Mouse (Mus musculus) stomach, postnatal 0 days (tissue): ENCODE measurements around the gene Ncam1. TPM values are rescaled to one million over a fixed set of nuclear protein-coding genes. Genes with fewer than 3 reads are reported as not detected.

Source experiments
- ATAC-seq: fragments of 200-750 bp; cut with Nextera tagmentation; 2 replicates; pipeline ENCODE4 v1.8.0; 2017; ENCODE audit not compliant: low FRiP score, low TSS enrichment
- DNase-seq: peaks from one replicate; pipeline ENCODE4 v3.0.0-alpha.2; 2016; ENCODE audit warnings: low spot score
- H3K27ac ChIP-seq: fragments of 300-500 bp; sonication (generic); replicated peaks from 2 replicates; pipeline ENCODE4 v1.5.1; 2014; ENCODE audit warnings: mild to moderate bottlenecking, control low read depth
- H3K27me3 ChIP-seq: fragments of 300-500 bp; sonication (generic); 2 replicates; pipeline ENCODE4 v1.6.1; 2014; ENCODE audit warnings: low read length; ENCODE audit not compliant: control insufficient read depth, insufficient read depth
- H3K36me3 ChIP-seq: fragments of 300-500 bp; sonication (generic); 2 replicates; pipeline ENCODE4 v1.6.1; 2014; ENCODE audit warnings: low read length, mixed read lengths; ENCODE audit not compliant: control insufficient read depth, insufficient read depth
- H3K4me1 ChIP-seq: fragments of 300-500 bp; sonication (generic); replicated peaks from 2 replicates; pipeline ENCODE4 v1.6.1; 2014; ENCODE audit warnings: antibody characterized with exemption; ENCODE audit not compliant: control insufficient read depth, insufficient read depth
- H3K4me2 ChIP-seq: fragments of 300-500 bp; sonication (generic); replicated peaks from 2 replicates; pipeline ENCODE4 v1.6.1; 2014; ENCODE audit warnings: low read depth, mild to moderate bottlenecking, control low read depth, moderate library complexity
- H3K4me3 ChIP-seq: fragments of 300-500 bp; sonication (generic); 2 replicates; pipeline ENCODE4 v1.5.1; 2014; ENCODE audit warnings: low read depth, low read length, control low read depth
- H3K9ac ChIP-seq: fragments of 300-500 bp; sonication (generic); 2 replicates; pipeline ENCODE4 v1.6.1; 2014; ENCODE audit warnings: mild to moderate bottlenecking, low read length, control low read depth, mixed read lengths
- H3K9me3 ChIP-seq: fragments of 300-500 bp; sonication (generic); 2 replicates; pipeline ENCODE4 v1.6.1; 2016; ENCODE audit warnings: low read length; ENCODE audit not compliant: control insufficient read depth
- CTCF ChIP-seq: IDR thresholded peaks from 2 replicates; pipeline ENCODE4 v1.5.1; 2016; ENCODE audit warnings: antibody characterized with exemption, low read depth, mild to moderate bottlenecking, moderate library complexity
- EP300 ChIP-seq: optimal IDR thresholded peaks from 2 replicates; pipeline ENCODE3; 2016; ENCODE audit warnings: antibody characterized with exemption
- WGBS: fragments of 180-500 bp; shearing (Covaris S2); extraction: QIAGEN DNeasy Blood & Tissue Kit; methylation state at CpG from one replicate; pipeline ENCODE4 v1.1.7; 2014; 5-methylcytosine and 5-hydroxymethylcytosine counted together
- polyA plus RNA-seq: library from polyadenylated mRNA; unstranded; fragments of >200 nt; fragmentation: Nextera tagmentation; extraction: Ambion mirVana; gene quantifications from 2 replicates; pipeline ENCODE4 v1.2.1, GENCODE M21; 2015

Ncam1 gene
- polyA plus RNA-seq, 1 experiment from 2014 or later = 34.0 TPM

DNA sequence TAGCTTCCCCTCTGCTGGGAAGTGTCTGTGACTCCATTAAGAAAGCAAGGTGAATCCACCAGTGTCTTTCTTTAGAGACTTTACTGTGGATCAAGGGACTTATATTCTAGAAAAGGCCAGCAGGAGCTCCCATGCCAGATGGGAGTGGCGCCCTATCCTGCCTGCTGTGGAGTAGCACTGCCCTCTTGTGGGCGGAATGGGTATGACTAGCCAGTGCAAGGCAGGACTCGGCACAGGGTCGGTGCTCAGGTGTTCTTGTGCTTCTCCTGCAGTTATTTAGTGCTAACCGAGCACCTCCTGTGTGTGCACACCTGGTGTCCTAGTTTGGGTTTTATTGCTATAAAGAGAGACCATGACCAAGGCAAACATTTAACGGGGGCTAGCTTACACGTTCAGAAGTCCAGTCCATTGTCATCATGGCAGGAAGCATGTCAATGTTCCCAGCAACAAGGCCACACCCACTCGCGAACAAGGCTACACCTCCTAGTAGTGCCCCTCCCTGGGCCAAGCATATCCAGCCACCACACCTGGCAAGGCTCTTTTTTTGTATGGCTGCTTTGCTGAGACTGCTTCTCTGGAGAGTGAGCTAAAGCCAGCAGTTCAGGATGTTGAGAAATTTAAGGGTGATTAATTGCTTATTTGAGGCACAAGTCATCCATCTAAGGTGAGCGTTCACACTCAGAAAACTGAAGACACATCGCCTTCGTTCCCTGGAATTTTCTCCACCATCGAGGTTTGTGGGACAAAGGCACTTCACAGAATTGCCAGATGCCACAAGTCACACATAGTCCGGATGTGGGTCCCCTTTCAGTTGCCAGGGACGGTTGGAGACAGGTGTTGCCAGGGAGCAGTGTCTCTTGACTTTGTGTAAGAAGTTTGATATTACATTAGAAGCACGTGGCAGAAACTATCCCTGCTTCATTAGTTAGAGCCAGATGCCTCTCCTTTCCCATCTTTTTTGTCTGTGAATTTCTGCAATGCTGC lies 309.5 kb downstream of the Ncam1 start:
- Histone ChIP-seq H3K4me2 (peak overlapping the region; percentile 20; the same call in 1 of the 2 replicates), H3K4me3 (no peak overlapping the region), H3K36me3 (no peaks in the 10 kb centered on the region), H3K4me1 (no peaks in the 10 kb centered on the region), H3K9me3 (no peaks in the 10 kb centered on the region), H3K27me3 (no peaks in the 10 kb centered on the region), H3K9ac (no peak overlapping the region), H3K27ac (no peak overlapping the region)
- ATAC-seq = peak; percentile 73
- 23% methylated on average over 16 of the region's 16 CpGs for WGBS
- peak; percentile 90 for DNase-seq
- TF ChIP-seq EP300 = no peak
- TF ChIP-seq CTCF = peak; percentile 100

DNA sequence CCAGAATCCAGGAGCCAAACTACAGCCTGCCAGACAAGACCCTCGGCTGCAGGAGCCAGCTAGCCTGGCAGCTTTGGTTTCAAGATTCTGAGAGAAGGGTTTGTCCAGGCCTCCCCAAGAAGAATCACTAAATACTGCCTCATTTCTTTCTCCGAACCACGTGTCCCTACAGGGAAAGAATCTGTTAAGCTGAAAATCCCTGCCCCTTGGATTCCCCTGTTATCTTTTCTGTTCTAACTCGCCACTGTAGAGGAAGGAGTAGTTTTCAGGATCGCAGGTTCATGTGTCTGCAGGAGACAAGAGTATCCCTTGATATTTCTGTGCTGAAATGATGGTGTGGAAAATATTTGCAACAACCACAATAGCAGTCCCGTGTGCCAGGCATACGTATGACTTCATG lies 310.5 kb downstream of the Ncam1 start:
- no peak for DNase-seq
- H3K4me1 ChIP-seq = no peaks in the 10 kb centered on the region
- ATAC-seq = no peak
- no peak overlapping the region for H3K4me2 ChIP-seq
- 62% methylated on average over 7 of the region's 7 CpGs for WGBS
- no peak overlapping the region for H3K4me3 ChIP-seq
- TF ChIP-seq CTCF (no peak), EP300 (no peak)
- no peaks in the 10 kb centered on the region for H3K36me3 ChIP-seq
- H3K27me3 ChIP-seq = no peaks in the 10 kb centered on the region
- H3K9ac ChIP-seq = no peak overlapping the region
- H3K9me3 ChIP-seq = no peaks in the 10 kb centered on the region
- H3K27ac ChIP-seq = no peak overlapping the region

DNA sequence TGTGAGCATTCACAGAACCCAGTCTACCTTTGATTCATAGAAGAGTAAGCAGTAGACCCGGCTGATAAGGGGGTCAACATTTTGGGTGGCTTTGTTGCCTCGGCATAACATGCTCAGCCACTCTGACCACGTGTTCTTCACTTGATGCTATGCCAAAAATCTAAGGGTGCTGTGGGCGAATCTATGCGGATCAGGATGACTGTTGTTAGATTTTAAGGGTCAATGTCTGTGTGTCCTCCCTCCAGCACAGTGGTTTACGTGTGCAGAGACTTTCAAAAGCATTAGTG lies 311.1 kb downstream of the Ncam1 start:
- no peak overlapping the region for H3K27ac ChIP-seq
- WGBS = 57% methylated on average over 6 of the region's 6 CpGs
- H3K4me3 ChIP-seq = no peak overlapping the region
- TF ChIP-seq EP300 (no peak), CTCF (no peak)
- H3K36me3 ChIP-seq = no peaks in the 10 kb centered on the region
- no peaks in the 10 kb centered on the region for H3K4me1 ChIP-seq
- no peak overlapping the region for H3K4me2 ChIP-seq
- no peaks in the 10 kb centered on the region for H3K9me3 ChIP-seq
- DNase-seq = no peak
- H3K27me3 ChIP-seq = no peaks in the 10 kb centered on the region
- no peak overlapping the region for H3K9ac ChIP-seq
- ATAC-seq = no peak

- Histone ChIP-seq H3K4me3 (no peak overlapping the region), H3K27me3 (no peaks in the 10 kb centered on the region), H3K4me2 (no peak overlapping the region), H3K36me3 (no peaks in the 10 kb centered on the region), H3K9me3 (no peaks in the 10 kb centered on the region), H3K27ac (no peak overlapping the region), H3K4me1 (no peaks in the 10 kb centered on the region), H3K9ac (no peak overlapping the region)
- DNase-seq = peak; percentile 35
- TF ChIP-seq CTCF (no peak), EP300 (no peak)
- 0 out of 2 replicates have a peak, but pooled peaks have one; percentile 14 for ATAC-seq
- 67% methylated on average over 9 of the region's 9 CpGs for WGBS
These were observed 311.7 kb downstream of the Ncam1 start for GRCm38 (mm10) chr9:49486805-49487656.

DNA sequence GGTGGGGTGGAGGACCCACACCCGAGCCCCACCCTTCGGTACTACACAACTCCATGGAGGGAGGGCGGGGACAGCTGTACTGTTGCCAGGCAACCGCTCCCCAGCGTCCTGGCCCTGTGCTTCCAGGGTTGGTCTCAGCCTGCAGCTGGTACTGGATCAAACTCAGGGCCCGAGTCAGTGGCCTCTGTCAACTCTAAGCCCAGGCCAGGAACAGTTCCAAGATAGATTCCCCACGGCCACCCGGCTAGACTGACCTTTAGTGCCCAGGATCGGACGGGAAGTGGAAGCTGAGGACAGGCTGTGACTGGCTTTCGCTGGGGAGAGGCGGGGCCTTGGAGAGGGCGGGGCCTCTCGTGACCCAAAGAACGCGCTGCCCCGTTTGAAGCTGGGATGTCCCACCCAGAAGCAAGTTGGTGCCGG lies 312.8 kb downstream of the Ncam1 start, which contains the start of gene Ttc12:
Ttc12 (minus strand) TSS at position 334 of the 420 bp plus-strand sequence.
- DNase-seq = peak; percentile 82
- WGBS = under 1% methylated on average over 18 of the region's 18 CpGs
- H3K4me3 ChIP-seq = peak within 1 kb of the TSS; percentile 54
- H3K4me2 ChIP-seq = peak within 1 kb of the TSS; percentile 71
- H3K4me1 ChIP-seq = no peaks in the 10 kb centered on the region
- no peaks in the 10 kb centered on the region for H3K27me3 ChIP-seq
- TF ChIP-seq EP300 = no peak
- TF ChIP-seq CTCF = no peak
- H3K9ac ChIP-seq = peak within 1 kb of the TSS; percentile 32
- no peaks in the 10 kb centered on the region for H3K9me3 ChIP-seq
- no peak within 1 kb of the TSS for H3K27ac ChIP-seq
- ATAC-seq = peak; percentile 89
- H3K36me3 ChIP-seq = no peaks in the 10 kb centered on the region
